Mouse (Mus musculus) spleen, postnatal 4 days (tissue): Measurements from ENCODE around the gene Robo1.

Experiments
- DNase-seq, 2 experiments: peaks; one replicate each; pipeline ENCODE4 v3.0.0; 2022; ENCODE audit warnings: low spot score in 2 of 2

The Robo1 gene

DNA sequence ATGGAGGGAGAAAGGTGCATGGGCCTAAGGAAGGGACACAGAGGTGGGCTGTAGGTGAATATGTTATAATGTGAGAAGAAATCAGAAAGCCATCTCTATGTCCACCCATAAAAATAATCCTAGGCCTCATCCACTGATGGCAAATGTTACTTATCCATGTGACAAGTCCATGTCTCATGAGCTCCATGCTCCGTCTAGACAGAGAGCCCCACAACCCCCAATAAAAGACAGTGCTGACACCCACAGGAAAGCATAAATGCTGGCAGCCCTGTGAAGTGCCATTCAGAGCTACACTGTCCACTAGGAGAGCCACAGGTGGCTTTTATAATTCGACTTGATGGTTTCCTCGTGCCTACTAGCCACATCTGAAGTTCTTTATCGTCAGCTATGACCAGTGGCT, 694.6 kb downstream of the Robo1 start:
- no peak for DNase-seq

- DNase-seq: no peak
These were observed 696.5 kb downstream of the Robo1 start for GRCm38 (mm10) chr16:73004601-73005000.

- DNase-seq: no peak
These were observed 697.7 kb downstream of the Robo1 start for GRCm38 (mm10) chr16:73005831-73006230.

- no peak for DNase-seq
These were observed 699.3 kb downstream of the Robo1 start for GRCm38 (mm10) chr16:73007434-73007833.

DNA sequence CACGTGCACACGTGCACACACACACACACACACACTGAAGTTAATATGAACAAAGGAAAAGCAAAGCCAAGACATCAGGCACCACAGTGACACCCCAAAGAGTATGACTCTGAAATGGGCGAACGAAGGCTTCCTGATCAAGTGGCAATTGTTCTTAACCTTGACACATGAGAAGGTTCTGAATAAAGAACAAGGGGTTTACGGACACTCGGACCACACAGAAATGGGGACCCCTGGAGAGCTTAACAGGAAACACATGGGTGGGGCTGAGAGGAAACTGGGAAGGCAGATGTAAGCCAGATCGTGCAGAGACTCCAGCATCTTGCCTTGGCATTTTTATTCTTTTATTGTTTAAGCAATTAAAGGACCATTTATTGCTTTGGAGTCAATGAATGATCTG, 703.2 kb downstream of the Robo1 start:
- no peak for DNase-seq

DNA sequence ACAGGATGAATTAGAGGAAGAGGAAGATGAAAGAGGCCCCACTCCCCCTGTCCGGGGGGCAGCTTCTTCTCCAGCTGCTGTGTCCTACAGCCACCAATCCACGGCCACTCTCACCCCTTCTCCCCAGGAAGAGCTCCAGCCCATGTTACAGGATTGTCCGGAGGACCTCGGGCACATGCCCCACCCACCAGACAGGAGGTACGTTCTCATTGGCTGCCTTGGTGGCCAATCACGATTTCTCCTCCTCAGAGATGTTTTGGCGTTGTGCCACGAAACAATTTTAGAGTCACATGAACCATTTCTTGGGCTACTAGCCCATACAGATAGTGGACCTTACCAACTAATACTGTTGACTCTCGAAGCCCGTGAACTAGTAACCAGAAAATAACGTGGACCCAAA, 704.8 kb downstream of the Robo1 start:
- DNase-seq: no peak

DNA sequence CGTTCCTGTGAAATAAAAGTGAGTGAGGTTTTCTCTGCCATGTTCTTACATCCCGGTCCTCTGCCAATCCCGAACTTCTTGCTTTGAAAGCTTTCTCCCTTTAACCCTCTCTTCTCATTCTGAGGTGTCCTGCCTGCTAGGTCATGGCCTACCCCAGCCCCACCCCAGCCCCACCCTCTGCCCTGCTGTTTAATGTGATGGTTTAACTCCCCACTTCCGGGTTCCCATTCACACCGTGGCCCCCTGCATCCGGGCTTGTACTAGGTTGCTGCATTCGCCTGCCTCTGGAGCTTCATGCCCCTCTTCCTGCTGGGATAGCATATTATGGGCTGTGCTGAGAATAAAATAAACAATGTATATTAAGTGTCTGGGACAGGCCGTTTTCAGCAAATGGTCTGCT, 706.4 kb downstream of the Robo1 start:
- no peak for DNase-seq

- no peak for DNase-seq
These were observed 707.9 kb downstream of the Robo1 start for GRCm38 (mm10) chr16:73015976-73016375.

DNA sequence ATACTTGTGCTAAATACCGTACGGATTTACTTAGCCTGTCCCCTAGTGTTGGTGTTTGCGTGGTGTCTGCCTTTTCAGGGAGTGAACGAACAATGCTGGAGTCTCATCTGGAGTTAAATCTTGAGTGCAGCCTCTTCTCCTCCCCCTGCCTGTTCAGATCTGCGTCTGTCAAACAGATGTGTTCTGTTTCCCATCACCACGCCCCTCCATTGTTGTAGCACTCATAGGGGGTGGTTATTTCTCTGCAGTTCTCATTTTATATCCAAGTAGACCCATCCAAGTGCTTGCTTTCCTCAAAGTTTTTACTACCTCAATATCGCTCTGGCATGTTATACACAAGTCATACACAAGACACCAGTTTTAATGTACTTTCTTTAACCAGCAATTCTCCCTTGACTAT, 708.7 kb downstream of the Robo1 start:
- no peak for DNase-seq

- no peak for DNase-seq
These were observed 716.2 kb downstream of the Robo1 start for GRCm38 (mm10) chr16:73024326-73024725.

GRCm38 (mm10) chr16:73027692-73028091, 719.6 kb downstream of the Robo1 start:
- no peak for DNase-seq

DNA sequence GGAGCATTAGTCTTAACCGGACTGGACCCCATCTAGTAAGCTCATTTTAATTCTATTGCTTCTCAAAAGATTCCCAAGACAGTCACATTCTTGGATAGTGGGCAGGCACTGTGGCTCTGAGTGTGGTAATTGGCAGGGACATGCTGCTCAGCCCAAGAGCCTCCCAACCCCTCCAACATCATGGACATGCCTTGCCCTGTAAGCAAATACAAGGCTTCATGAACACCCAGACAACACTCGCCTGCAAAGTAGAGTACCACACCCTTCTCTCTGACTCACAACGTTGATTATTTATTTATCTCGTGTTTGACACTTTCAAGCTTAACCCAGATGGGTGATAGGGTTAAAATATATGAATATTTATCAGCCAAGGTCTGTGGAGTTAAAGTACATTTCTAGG, 722.9 kb downstream of the Robo1 start:
- no peak for DNase-seq

GRCm38 (mm10) chr16:73035210-73035985, 727.3 kb downstream of the Robo1 start:
- DNase-seq: no peak

- no peak for DNase-seq
These were observed 730.4 kb downstream of the Robo1 start for GRCm38 (mm10) chr16:73038552-73038951.

GRCm38 (mm10) chr16:73062461-73062860, 754.4 kb downstream of the Robo1 start:
- DNase-seq: no peak

- DNase-seq: no peak
These were observed 759.7 kb downstream of the Robo1 start for GRCm38 (mm10) chr16:73067782-73068181.

DNA sequence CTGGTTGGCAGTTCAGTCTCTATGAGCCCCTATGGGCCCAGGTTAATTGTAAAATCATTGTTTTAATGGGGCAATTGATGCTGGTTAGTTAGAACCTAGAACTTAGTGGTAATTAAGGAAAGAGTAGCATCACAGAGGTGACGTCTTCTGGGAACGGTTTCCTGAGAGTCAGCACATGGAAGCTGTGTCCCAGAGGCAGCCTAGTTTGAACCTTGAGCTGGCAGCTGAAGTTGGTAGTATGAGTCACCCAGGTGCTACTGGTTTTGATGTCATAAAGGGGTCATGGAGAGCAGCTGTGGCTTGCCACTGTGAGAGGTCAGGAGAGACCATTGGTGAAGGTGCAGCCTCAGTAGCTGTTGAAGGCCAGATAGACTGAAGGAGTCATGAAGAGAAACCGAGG, 763.9 kb downstream of the Robo1 start:
- no peak for DNase-seq

DNA sequence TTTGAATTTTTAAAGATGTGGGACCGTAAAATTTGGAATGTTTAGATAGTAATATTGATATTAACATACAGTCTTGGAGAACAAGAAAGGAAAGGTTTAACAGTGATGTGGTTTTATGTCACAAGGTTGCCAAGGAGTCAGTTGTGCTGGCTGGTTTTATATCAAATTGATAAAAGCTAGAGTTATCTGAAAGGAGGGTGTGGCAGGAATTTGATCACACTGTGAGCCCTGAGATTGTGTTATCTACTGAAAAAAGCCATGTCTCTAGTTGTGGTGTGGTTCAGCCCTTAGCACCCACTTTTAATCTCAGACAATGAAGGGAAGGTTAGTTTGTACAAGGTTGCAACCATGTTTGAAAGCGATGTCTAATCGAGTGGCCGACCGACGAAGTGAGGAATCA, 764.8 kb downstream of the Robo1 start:
- no peak for DNase-seq

GRCm38 (mm10) chr16:73082420-73082819, 774.3 kb downstream of the Robo1 start:
- no peak for DNase-seq

DNA sequence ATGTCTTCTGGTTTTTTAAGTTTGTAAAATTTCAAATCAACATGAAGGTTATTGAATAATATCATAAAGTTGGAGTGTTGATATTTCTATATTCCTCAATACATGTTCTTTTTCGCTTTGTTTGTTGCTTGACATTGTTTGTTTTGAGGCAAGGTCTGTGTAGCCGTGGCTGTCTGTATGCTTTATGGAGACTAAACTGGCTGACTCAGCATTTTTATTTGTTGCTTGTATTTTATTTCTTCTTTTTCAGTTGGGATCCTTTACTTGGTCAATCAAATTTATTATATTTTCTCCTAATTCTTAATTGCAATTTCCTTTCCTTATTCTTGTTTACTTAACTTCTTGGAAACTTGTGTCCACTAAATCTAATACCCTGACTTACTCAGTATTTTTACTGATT, 775.0 kb downstream of the Robo1 start:
- DNase-seq: no peak
